Mouse (Mus musculus) MEL (cell line): Measurements from ENCODE around the gene Rnf215. TPM values are rescaled to one million over a fixed set of nuclear protein-coding genes. Genes with fewer than 3 reads are reported as not detected.
A peak's percentile ranks its signal among the peaks of the same experiment; 100 is the strongest.

Source experiments
- DNase-seq: peaks from one replicate; pipeline ENCODE4 v3.0.0; 2011; ENCODE audit warnings: low read depth, low spot score
- H3K27ac ChIP-seq: 2 replicates; pipeline ENCODE4 v1.5.1; 2012; ENCODE audit warnings: low read depth, mild to moderate bottlenecking, control low read depth, low read length, moderate library complexity; ENCODE audit not compliant: control insufficient read depth
- H3K27me3 ChIP-seq, 2 experiments: fragments of 150-350 bp in 1 of 2; sonication (generic) in 1 of 2; 2 replicates each; pipeline ENCODE4 v1.6.1; 2012; ENCODE audit warnings: low read length in 2 of 2, mild to moderate bottlenecking in 2 of 2, improper control_type of control experiment in 1 of 2, moderate library complexity in 1 of 2; ENCODE audit not compliant: insufficient read depth in 2 of 2, control insufficient read depth in 1 of 2
- H3K36me3 ChIP-seq, 2 experiments: 2 replicates each; pipeline ENCODE4 v1.6.1; 2012 to 2014; ENCODE audit warnings: low read length in 2 of 2, improper control_type of control experiment in 1 of 2, inconsistent platforms in 1 of 2, mild to moderate bottlenecking in 1 of 2; ENCODE audit not compliant: insufficient read depth in 2 of 2, control insufficient read depth in 1 of 2
- H3K4me1 ChIP-seq, 2 experiments: fragments of 150-350 bp in 1 of 2; sonication (generic) in 1 of 2; 2 replicates each; pipeline ENCODE4 v1.6.1; 2012; ENCODE audit warnings: low read length in 2 of 2, improper control_type of control experiment in 1 of 2, mild to moderate bottlenecking in 1 of 2; ENCODE audit not compliant: insufficient read depth in 2 of 2, control insufficient read depth in 1 of 2
- H3K4me3 ChIP-seq, 2 experiments: fragments of 150-350 bp in 1 of 2; sonication (generic) in 1 of 2; 2 replicates each; pipeline ENCODE4 v1.5.1; 2012; ENCODE audit warnings: low read depth in 2 of 2, low read length in 2 of 2, mild to moderate bottlenecking in 2 of 2, moderate library complexity in 2 of 2, control low read depth in 1 of 2, improper control_type of control experiment in 1 of 2; ENCODE audit not compliant: control insufficient read depth in 1 of 2, insufficient read depth in 1 of 2
- H3K79me2 ChIP-seq: 2 replicates; pipeline ENCODE4 v1.6.1; 2012; ENCODE audit warnings: mild to moderate bottlenecking, low read length, moderate library complexity; ENCODE audit not compliant: control insufficient read depth, poor library complexity, insufficient read depth
- H3K9ac ChIP-seq: 2 replicates; pipeline ENCODE4 v1.6.1; 2012; ENCODE audit warnings: low read depth, mild to moderate bottlenecking, control low read depth, low read length, moderate library complexity; ENCODE audit not compliant: control insufficient read depth, poor library complexity, severe bottlenecking
- H3K9me3 ChIP-seq: fragments of 150-350 bp; sonication (generic); replicated peaks from 2 replicates; pipeline ENCODE4 v1.6.1; 2012; ENCODE audit warnings: mild to moderate bottlenecking, low read length, improper control_type of control experiment, moderate library complexity; ENCODE audit not compliant: insufficient read depth
- CTCF ChIP-seq, 3 experiments: IDR thresholded peaks in 2 of 3; conservative IDR thresholded peaks in 1 of 3; 2 replicates each; pipeline ENCODE4 v1.5.1; 2011 to 2012; ENCODE audit warnings: low read length in 3 of 3, low read depth in 2 of 3, mild to moderate bottlenecking in 2 of 3, improper control_type of control experiment in 1 of 3, inconsistent platforms in 1 of 3, mixed read lengths in 1 of 3, moderate library complexity in 1 of 3; ENCODE audit not compliant: control insufficient read depth in 1 of 3, insufficient read depth in 1 of 3, poor library complexity in 1 of 3, severe bottlenecking in 1 of 3
- GABPA ChIP-seq: IDR thresholded peaks from 2 replicates; pipeline ENCODE4 v1.6.1; 2012; ENCODE audit warnings: low read depth, mild to moderate bottlenecking, inconsistent platforms, low read length, improper control_type of control experiment, moderate library complexity
- GATA1 ChIP-seq: IDR thresholded peaks from 2 replicates; pipeline ENCODE4 v1.6.1; 2011; ENCODE audit warnings: low read depth, low read length, improper control_type of control experiment
- KAT2A ChIP-seq: conservative IDR thresholded peaks from 2 replicates; pipeline ENCODE4 v1.6.1; 2012; ENCODE audit warnings: low read depth, low read length, improper control_type of control experiment, inconsistent platforms
- MAFK ChIP-seq: IDR thresholded peaks from 2 replicates; pipeline ENCODE4 v1.6.1; 2011; ENCODE audit warnings: low read depth, mild to moderate bottlenecking, low read length, improper control_type of control experiment, borderline replicate concordance
- MAX ChIP-seq: IDR thresholded peaks from 2 replicates; pipeline ENCODE4 v1.6.1; 2011; ENCODE audit warnings: low read length, improper control_type of control experiment
- MAZ ChIP-seq: IDR thresholded peaks from 2 replicates; pipeline ENCODE4 v1.6.1; 2012; ENCODE audit warnings: low read depth, mild to moderate bottlenecking, inconsistent platforms, low read length, improper control_type of control experiment
- MEF2A ChIP-seq: IDR thresholded peaks from 2 replicates; pipeline ENCODE4 v1.6.1; 2014; ENCODE audit warnings: low read depth, mild to moderate bottlenecking, inconsistent platforms, low read length, improper control_type of control experiment; ENCODE audit not compliant: poor library complexity, insufficient replicate concordance, severe bottlenecking; ENCODE audit errors: extremely low read depth
- POLR2AphosphoS5 ChIP-seq: IDR thresholded peaks from 2 replicates; pipeline ENCODE4 v1.6.1; 2012; ENCODE audit warnings: low read depth, borderline replicate concordance, mild to moderate bottlenecking, inconsistent platforms, low read length, moderate library complexity, mixed read lengths
- polyA plus RNA-seq, 2 experiments: library from polyadenylated mRNA; stranded (reverse) in 1 of 2; unstranded in 1 of 2; fragments of >175 nt in 1 of 2; fragments of >200 nt in 1 of 2; gene quantifications; 2 replicates each; pipeline versions ENCODE4 v1.2.1 to v1.2.4; 2012; ENCODE audit warnings: low replicate concordance in 2 of 2, low read depth in 1 of 2; ENCODE audit not compliant: insufficient read length in 2 of 2, insufficient read depth in 1 of 2, missing spikeins in 1 of 2
- total RNA-seq: library from RNA; depleted of rRNA; stranded (reverse); fragments of 300-350 nt; gene quantifications from 2 replicates; pipeline ENCODE4 v1.2.3, GENCODE M21; 2012

Gene Rnf215
- total and polyA plus RNA-seq, 3 experiments: 11.3 to 13.2 TPM; not detected in 1

GRCm38 (mm10) chr11:4138964-4139363 is 4.0 kb downstream of the Rnf215 start:
- Histone ChIP-seq H3K9ac (no peak overlapping the region), H3K4me1 (peaks cover 5 to 10% of the 10 kb centered on the region in 2 experiments; a peak in 3 of 4 replicates), H3K4me3 (no peak overlapping the region), H3K79me2 (peaks cover 6% of the 10 kb centered on the region), H3K27me3 (no peaks in the 10 kb centered on the region), H3K27ac (no peak overlapping the region), H3K9me3 (no peaks in the 10 kb centered on the region), H3K36me3 (peaks cover 0 to 2% of the 10 kb centered on the region in 2 experiments; a peak in 1 of 4 replicates)
- TF ChIP-seq KAT2A: no peak
- DNase-seq: no peak

- no peak overlapping the region for H3K9ac ChIP-seq
- H3K27ac ChIP-seq: no peak overlapping the region
- H3K79me2 ChIP-seq: no peaks in the 10 kb centered on the region
- H3K4me3 ChIP-seq: no peak overlapping the region
- H3K36me3 ChIP-seq: no peaks in the 10 kb centered on the region
- no peaks in the 10 kb centered on the region for H3K9me3 ChIP-seq
- no peaks in the 10 kb centered on the region for H3K27me3 ChIP-seq
- no peaks in the 10 kb centered on the region for H3K4me1 ChIP-seq
- TF ChIP-seq GATA1: no peak
- TF ChIP-seq POLR2AphosphoS5: no peak
- TF ChIP-seq CTCF (IDR thresholded peaks at IDR 0.05 in 2 of 3, conservative IDR thresholded peaks at IDR 0.05 in 1 of 3; ENCODE audit: control insufficient read depth in 1 of 3, insufficient read depth in 1 of 3, low read depth in 2 of 3, low read length in 3 of 3, poor library complexity in 1 of 3, severe bottlenecking in 1 of 3): no peak
- TF ChIP-seq GABPA: no peak
- TF ChIP-seq MAZ: no peak
- no peak for TF ChIP-seq MAX
- TF ChIP-seq, all 39 proteins: peak for 0
- DNase-seq: no peak
Observed at GRCm38 (mm10) chr11:4141505-4141904, 6.5 kb downstream of the Rnf215 start.

GRCm38 (mm10) chr11:4142352-4142751 is 7.3 kb downstream of the Rnf215 start:
- no peaks in the 10 kb centered on the region for H3K36me3 ChIP-seq
- DNase-seq: no peak
- H3K27ac ChIP-seq: no peak overlapping the region
- no peak overlapping the region for H3K9ac ChIP-seq
- no peak overlapping the region for H3K4me3 ChIP-seq
- no peaks in the 10 kb centered on the region for H3K9me3 ChIP-seq
- H3K27me3 ChIP-seq: no peaks in the 10 kb centered on the region
- TF ChIP-seq MEF2A (no peak), MAFK (peak; percentile 56; the same call in 1 of the 2 replicates)
- TF ChIP-seq, all 39 proteins: peak for 1
- Histone ChIP-seq H3K79me2 (no peaks in the 10 kb centered on the region), H3K4me1 (no peaks in the 10 kb centered on the region)
